8 mouse cellular contexts compared by ENCODE assay signal in the genomic region with DNA sequence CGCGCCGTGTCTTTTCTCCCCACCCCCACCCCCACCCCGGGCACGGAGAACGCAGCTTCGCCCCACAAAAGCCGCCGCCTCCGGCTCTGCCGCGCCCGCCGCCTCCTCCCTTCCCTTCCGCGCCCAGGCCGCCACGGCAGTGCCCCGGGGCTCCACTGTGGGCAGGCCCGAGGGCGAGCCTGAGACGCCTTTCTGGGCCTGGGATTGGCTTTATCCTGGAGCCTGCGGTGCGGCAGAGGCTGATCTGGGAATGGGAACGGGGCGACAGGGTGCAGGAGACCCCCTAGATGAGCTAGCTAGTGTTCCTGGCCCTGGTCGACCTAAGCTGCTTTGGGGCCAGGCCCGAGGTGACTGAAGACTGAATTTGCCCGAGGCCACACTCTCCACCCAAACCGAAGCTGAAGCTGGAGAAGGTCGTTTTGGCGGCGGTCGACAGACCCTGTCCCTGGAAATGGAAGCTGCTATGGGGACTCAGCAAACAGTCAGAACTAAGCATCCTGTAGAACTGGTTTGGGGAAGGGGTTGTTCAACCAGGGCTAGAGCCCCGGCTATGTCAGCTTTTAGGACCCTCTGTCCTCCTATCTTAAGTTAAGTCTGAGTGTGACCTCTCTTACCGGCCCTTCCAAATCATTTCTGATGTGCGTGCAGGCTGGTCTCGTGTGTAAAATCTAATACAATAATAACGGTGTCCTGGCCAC. TPM values are rescaled to one million over a fixed set of nuclear protein-coding genes. Genes with fewer than 3 reads are reported as not detected.
A peak's percentile ranks its signal among the peaks of the same experiment; 100 is the strongest.
DNase-seq lines count a peak whose midpoint lies in the region; ATAC-seq lines count a peak whose summit lies in the region.

No protein-coding gene starts in this region.

- H3K27ac ChIP-seq in brown adipose tissue, adult 24 weeks (replicated peaks; ENCODE audit: low read depth, low read length), result peak overlapping the region; percentile 80
- H3K27ac ChIP-seq in forebrain, embryonic 12.5 days, result peak overlapping the region; percentile 89
- peak overlapping the region; percentile 86 for H3K27ac ChIP-seq in liver, embryonic 13.5 days
- peak overlapping the region; percentile 84 for H3K27ac ChIP-seq in neural tube, embryonic 12.5 days

- peaks cover 7% of the 10 kb centered on the region; the same call in 1 of the 2 replicates for H3K27me3 ChIP-seq in forebrain, embryonic 12.5 days
- H3K27me3 ChIP-seq in liver, embryonic 13.5 days, result 0 out of 2 replicates have a peak, but pooled peaks cover 5% of the 10 kb centered on the region
- H3K27me3 ChIP-seq in neural tube, embryonic 12.5 days (replicated peaks), result no peaks in the 10 kb centered on the region

- peak overlapping the region; percentile 93 for H3K4me2 ChIP-seq in forebrain, embryonic 12.5 days
- H3K4me2 ChIP-seq in liver, embryonic 13.5 days, result peak overlapping the region; percentile 98
- H3K4me2 ChIP-seq in neural tube, embryonic 12.5 days (replicated peaks), result peak overlapping the region; percentile 76

- H3K9me3 ChIP-seq in forebrain, embryonic 12.5 days, result no peaks in the 10 kb centered on the region
- H3K9me3 ChIP-seq in liver, embryonic 13.5 days (replicated peaks), result no peaks in the 10 kb centered on the region
- H3K9me3 ChIP-seq in neural tube, embryonic 12.5 days, result no peaks in the 10 kb centered on the region

- H3K36me3 ChIP-seq in forebrain, embryonic 12.5 days (replicated peaks), result no peaks in the 10 kb centered on the region
- no peaks in the 10 kb centered on the region for H3K36me3 ChIP-seq in liver, embryonic 13.5 days
- H3K36me3 ChIP-seq in neural tube, embryonic 12.5 days, result no peaks in the 10 kb centered on the region

- peaks cover 8% of the 10 kb centered on the region for H3K4me1 ChIP-seq in brown adipose tissue, adult 24 weeks (ENCODE audit: control insufficient read depth, insufficient read depth, insufficient read length, low read length)
- peaks cover 32% of the 10 kb centered on the region for H3K4me1 ChIP-seq in forebrain, embryonic 12.5 days
- peaks cover 68% of the 10 kb centered on the region for H3K4me1 ChIP-seq in liver, embryonic 13.5 days (replicated peaks)
- H3K4me1 ChIP-seq in neural tube, embryonic 12.5 days, result peaks cover 28% of the 10 kb centered on the region

- DNase-seq in lung, adult 18-20 months, result peak; percentile 50 to 54
- DNase-seq in lung, postnatal 25 days (ENCODE audit: low spot score), result no peak
- peak; percentile 73 for DNase-seq in induced T-regulatory cell, adult 2 months (ENCODE audit: low read depth)
- DNase-seq in liver, embryonic 13.5 days, result peak; percentile 40
- DNase-seq in thymus, postnatal 4 days, result peak; percentile 80

- WGBS in forebrain, embryonic 12.5 days, result 1% methylated on average over 36 of the region's 39 CpGs
- 1% methylated on average over 38 of the region's 39 CpGs for WGBS in liver, embryonic 13.5 days (ENCODE audit: insufficient replicate concordance)
- WGBS in neural tube, embryonic 12.5 days, result 1% methylated on average over 39 of the region's 39 CpGs

- peak overlapping the region; percentile 90 for H3K9ac ChIP-seq in forebrain, embryonic 12.5 days
- peak overlapping the region; percentile 86 for H3K9ac ChIP-seq in liver, embryonic 13.5 days
- H3K9ac ChIP-seq in neural tube, embryonic 12.5 days, result peak overlapping the region; percentile 86

- ATAC-seq in forebrain, embryonic 12.5 days (ENCODE audit: low FRiP score), result peak; percentile 42
- peak; percentile 54 for ATAC-seq in liver, embryonic 13.5 days (ENCODE audit: low read depth)
- ATAC-seq in neural tube, embryonic 12.5 days (ENCODE audit: low FRiP score, low read depth), result peak; percentile 49

- H3K4me3 ChIP-seq in brown adipose tissue, adult 24 weeks (ENCODE audit: insufficient read depth, low read depth, low read length), result peak overlapping the region; percentile 99
- H3K4me3 ChIP-seq in forebrain, embryonic 12.5 days (replicated peaks), result peak overlapping the region; percentile 80
- H3K4me3 ChIP-seq in liver, embryonic 13.5 days (replicated peaks), result peak overlapping the region; percentile 76
- peak overlapping the region; percentile 80 for H3K4me3 ChIP-seq in neural tube, embryonic 12.5 days

RNA-seq across cellular contexts. Expression of gene Ripor1, which starts 0.6 kb away (rescaled TPM):
- 13.4 and 14.4 TPM in 2 replicates for polyA plus RNA-seq in brown adipose tissue, adult 24 weeks (2012; ENCODE audit: insufficient read depth, insufficient read length, missing spikeins)
- 17.3 and 18.8 TPM in 2 replicates for polyA plus RNA-seq in forebrain, embryonic 12.5 days (2016; fragmentation: Nextera tagmentation; extraction: Ambion mirVana)
- 7.2 and 9.0 TPM in 2 replicates for polyA plus RNA-seq in liver, embryonic 13.5 days (2015; fragmentation: Nextera tagmentation; extraction: Ambion mirVana)
- polyA plus RNA-seq in neural tube, embryonic 12.5 days (2016; fragmentation: Nextera tagmentation; extraction: Ambion mirVana), result 21.3 and 22.1 TPM in 2 replicates

RNA-seq across cellular contexts. Expression of gene Ctcf, which starts 30.7 kb away (rescaled TPM):
- polyA plus RNA-seq in brown adipose tissue, adult 24 weeks (2012; ENCODE audit: insufficient read depth, insufficient read length, missing spikeins), result 18.5 and 22.9 TPM in 2 replicates
- polyA plus RNA-seq in forebrain, embryonic 12.5 days (2016; fragmentation: Nextera tagmentation; extraction: Ambion mirVana), result 163 and 165 TPM in 2 replicates
- polyA plus RNA-seq in liver, embryonic 13.5 days (2015; fragmentation: Nextera tagmentation; extraction: Ambion mirVana), result 69.1 and 75.8 TPM in 2 replicates
- polyA plus RNA-seq in neural tube, embryonic 12.5 days (2016; fragmentation: Nextera tagmentation; extraction: Ambion mirVana), result 120 and 127 TPM in 2 replicates

RNA-seq across cellular contexts. Expression of gene Agrp, which starts 31.6 kb away (rescaled TPM):
- not detected in 2 replicates for polyA plus RNA-seq in brown adipose tissue, adult 24 weeks (2012; ENCODE audit: insufficient read depth, insufficient read length, missing spikeins)
- 0.61 and 1.2 TPM in 2 replicates for polyA plus RNA-seq in forebrain, embryonic 12.5 days (2016; fragmentation: Nextera tagmentation; extraction: Ambion mirVana)
- polyA plus RNA-seq in liver, embryonic 13.5 days (2015; fragmentation: Nextera tagmentation; extraction: Ambion mirVana), result 0.15 and 0.41 TPM in 2 replicates
- 1.5 and 2.0 TPM in 2 replicates for polyA plus RNA-seq in neural tube, embryonic 12.5 days (2016; fragmentation: Nextera tagmentation; extraction: Ambion mirVana)

RNA-seq across cellular contexts. Expression of gene Atp6v0d1, which starts 39.8 kb away (rescaled TPM):
- polyA plus RNA-seq in brown adipose tissue, adult 24 weeks (2012; ENCODE audit: insufficient read depth, insufficient read length, missing spikeins), result 52.7 and 65.1 TPM in 2 replicates
- 94.3 and 95.4 TPM in 2 replicates for polyA plus RNA-seq in forebrain, embryonic 12.5 days (2016; fragmentation: Nextera tagmentation; extraction: Ambion mirVana)
- polyA plus RNA-seq in liver, embryonic 13.5 days (2015; fragmentation: Nextera tagmentation; extraction: Ambion mirVana), result 49.4 and 52.7 TPM in 2 replicates
- polyA plus RNA-seq in neural tube, embryonic 12.5 days (2016; fragmentation: Nextera tagmentation; extraction: Ambion mirVana), result 142 and 143 TPM in 2 replicates
